Mouse (Mus musculus) kidney, adult 8-10 months (tissue): Measurements from ENCODE around the gene Trdmt1.

ENCODE experiments used
- DNase-seq, 2 experiments: peaks; one replicate each; pipeline ENCODE4 v3.0.0; 2022

Gene Trdmt1

GRCm38 (mm10) chr2:13556239-13556638, 11.8 kb upstream of the Trdmt1 start:
- no peak for DNase-seq

DNA sequence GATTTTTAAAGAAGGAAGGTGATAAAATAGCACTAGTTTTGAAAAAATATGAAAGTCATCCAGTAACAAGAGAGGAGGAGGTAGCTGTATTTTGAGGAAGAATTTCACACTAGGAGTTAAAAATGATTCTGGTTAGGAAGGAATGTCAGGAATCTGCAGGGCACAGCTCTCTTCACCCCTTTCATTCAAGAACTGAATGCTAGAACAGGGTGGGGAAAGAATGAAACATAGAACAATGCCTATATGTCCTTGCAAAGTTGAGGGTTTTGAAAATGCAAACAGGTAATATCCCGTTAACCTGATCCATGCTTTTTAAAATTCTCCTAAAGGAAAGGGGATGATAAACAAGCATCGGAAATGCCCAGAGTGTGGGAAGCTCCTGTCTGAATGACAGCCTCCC, 9.5 kb upstream of the Trdmt1 start:
- no peak for DNase-seq

DNA sequence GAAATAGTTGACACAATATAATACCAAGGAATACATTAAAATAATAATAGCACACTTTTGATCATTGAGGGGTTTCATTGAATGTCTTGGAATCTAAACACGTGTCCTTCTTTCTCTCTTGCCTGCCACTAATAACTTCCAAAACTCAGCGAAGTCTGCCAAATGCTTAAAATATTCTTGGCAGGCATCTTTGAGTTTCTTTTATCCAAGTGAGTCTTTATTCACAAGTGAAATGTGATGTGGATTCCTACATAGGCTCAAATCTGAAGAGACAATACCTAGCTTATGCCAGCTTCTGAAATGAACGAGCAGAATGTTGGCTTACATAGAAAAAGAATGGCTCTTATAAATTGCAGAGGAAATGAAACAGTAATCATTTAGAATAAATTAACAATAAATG, 4.3 kb upstream of the Trdmt1 start:
- DNase-seq: no peak

DNA sequence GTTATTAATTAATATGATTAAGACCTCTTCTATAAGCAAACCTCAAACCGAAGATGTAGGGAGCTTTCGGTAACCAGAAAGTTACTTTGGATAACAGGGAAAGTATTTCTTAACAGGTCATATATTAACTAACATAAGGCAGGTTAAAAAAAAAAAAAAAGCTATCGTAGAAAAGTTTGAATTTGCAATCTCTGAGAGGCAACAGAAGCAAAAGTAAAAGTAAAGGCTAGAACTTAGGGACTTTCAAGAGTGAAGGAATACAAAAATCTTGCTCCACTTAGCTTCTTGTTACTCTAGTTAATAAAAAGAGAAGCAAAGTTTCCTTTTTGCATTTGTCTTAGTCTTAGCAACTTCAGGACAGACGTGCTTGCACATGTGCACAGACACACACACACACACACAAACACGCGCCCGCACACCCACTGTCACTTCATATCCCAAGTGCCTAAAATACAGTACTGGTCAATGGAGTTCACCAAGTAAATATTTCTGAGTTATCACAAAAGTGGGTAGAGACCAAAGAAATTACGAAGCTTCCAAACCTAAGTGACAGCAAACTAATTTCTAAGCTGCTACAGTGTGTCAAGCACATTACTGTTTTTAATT, 846 bp downstream of the Trdmt1 start:
- peak in 1 of 2 experiments; percentile 12 for DNase-seq

GRCm38 (mm10) chr2:13539860-13540259, 4.6 kb downstream of the Trdmt1 start:
- DNase-seq: no peak

DNA sequence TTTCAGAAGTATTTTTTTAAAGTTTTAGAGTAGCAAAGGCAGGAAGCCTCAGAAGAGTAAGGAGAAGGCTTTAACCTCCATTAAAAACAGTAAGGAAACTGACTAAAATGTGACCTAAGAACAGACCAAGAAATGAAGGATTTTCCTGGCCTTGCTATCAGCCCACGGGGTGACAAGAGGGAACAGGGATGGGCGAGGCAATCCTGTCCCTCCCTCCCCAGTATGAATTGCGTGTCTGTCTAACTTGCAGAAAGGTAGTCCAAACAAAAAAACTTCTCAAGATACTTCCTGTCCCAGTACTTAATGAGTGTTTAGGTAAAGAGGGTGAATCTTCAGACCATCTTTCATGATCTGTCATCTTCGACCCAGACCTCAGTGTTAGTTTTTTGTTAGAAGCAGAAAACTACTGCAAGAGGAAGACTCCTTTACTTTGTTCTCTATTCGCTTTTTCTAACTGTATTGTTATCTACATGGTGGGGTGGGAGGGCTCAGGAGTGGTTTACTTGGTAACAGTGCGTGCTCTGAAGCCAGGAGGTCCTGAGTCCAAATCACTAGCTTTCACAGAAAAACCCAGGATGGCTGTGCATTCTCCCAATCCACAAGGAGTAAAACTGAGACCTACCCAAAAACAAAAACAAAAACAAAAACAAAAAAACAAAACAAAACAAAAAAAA, 5.6 kb downstream of the Trdmt1 start:
- no peak for DNase-seq

DNA sequence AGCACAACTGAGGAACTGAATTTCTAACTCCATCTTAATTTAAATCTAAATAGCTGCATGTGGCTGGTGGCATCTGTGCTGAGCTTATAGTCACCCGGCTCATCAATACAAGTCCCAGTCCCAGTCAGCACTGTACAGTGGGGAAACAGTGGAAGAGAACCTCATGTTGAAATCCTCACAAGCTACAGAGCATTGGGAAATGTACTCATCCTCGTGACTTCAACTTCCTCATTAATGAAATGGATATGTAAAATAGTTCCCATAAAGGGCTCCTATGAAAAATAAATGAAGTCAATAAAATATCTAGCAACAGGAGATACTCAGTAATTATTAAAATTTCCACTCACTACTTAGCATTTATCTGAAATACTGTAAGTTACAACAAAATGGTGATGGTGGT, 6.2 kb downstream of the Trdmt1 start:
- DNase-seq: no peak

DNA sequence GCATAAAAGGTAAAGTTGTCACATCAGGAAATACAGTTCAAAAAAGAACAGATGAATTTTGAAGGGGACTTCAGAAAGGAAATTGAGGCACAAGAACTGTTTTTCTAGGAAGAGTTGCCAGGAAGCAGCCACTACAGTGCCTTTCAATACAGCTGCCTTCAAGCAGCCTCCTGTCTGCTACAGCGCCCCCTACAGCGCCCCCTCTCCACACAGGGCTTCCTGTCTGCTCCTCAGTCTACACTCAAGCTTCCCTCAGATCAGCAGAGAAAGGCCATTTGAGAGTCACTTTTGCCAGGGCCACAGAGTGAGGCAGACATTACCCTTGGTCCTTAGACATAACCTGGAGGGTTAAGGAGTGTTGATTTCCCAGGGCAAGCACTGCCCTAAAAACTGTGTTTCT, 6.7 kb downstream of the Trdmt1 start:
- no peak for DNase-seq

- DNase-seq: no peak
Measured at GRCm38 (mm10) chr2:13536747-13537146, 7.7 kb downstream of the Trdmt1 start.

DNA sequence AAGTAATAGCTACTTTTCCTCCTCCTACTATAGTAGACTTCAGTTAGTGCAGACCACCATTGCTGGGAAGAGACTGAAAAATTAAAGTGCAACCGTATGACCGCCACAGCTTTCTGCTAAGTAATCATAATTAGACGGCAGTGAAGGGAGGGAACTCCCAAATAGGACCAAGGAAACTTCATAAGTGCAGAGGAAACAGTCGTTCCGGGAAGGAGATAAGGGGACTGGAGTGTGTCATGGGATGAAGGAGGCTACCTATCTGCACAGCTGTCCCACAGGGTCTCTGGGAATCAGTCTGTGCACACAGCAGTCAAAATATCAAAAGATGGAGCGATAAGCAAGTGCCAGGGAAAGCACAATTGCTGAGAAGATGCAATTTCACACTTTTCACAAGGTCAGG, 13.8 kb downstream of the Trdmt1 start:
- DNase-seq: no peak

- DNase-seq: no peak
Measured at GRCm38 (mm10) chr2:13529253-13529933, 15.1 kb downstream of the Trdmt1 start.

GRCm38 (mm10) chr2:13527531-13527930, 16.9 kb downstream of the Trdmt1 start:
- no peak for DNase-seq

- no peak for DNase-seq
Measured at GRCm38 (mm10) chr2:13527125-13527524, 17.3 kb downstream of the Trdmt1 start.

GRCm38 (mm10) chr2:13526205-13526604, 18.3 kb downstream of the Trdmt1 start:
- DNase-seq: no peak

GRCm38 (mm10) chr2:13523540-13524456, 20.7 kb downstream of the Trdmt1 start:
- peak; percentile 63 to 81 for DNase-seq

DNA sequence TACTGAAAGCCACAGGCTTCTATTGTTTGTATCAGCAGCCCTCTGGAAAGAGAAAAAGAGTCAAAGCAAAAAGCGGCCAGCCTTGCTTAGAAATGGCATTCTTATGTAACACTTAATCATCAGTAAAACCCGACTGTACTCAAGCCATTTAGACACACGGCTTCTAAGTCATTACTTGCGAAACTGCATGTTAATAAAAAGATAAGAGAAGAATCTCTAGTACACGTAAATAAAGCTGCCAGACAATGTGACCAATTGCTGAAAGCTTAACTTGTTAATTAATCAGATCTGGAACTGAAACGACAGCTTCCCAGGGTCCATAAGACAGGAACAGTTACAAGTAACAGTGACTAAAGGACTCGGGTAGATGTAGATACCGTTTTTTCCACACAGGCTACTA, 22.4 kb downstream of the Trdmt1 start:
- no peak for DNase-seq

- no peak for DNase-seq
Measured at GRCm38 (mm10) chr2:13514949-13515348, 29.5 kb downstream of the Trdmt1 start.

- DNase-seq: no peak
Measured at GRCm38 (mm10) chr2:13502717-13503116, 41.8 kb downstream of the Trdmt1 start.

- DNase-seq: no peak
Measured at GRCm38 (mm10) chr2:13501553-13501952, 42.9 kb downstream of the Trdmt1 start.

GRCm38 (mm10) chr2:13500298-13500999, 44.0 kb downstream of the Trdmt1 start:
- no peak for DNase-seq

GRCm38 (mm10) chr2:13499196-13499595, 45.3 kb downstream of the Trdmt1 start:
- DNase-seq: no peak

- no peak for DNase-seq
Measured at GRCm38 (mm10) chr2:13496087-13496486, 48.4 kb downstream of the Trdmt1 start.

DNA sequence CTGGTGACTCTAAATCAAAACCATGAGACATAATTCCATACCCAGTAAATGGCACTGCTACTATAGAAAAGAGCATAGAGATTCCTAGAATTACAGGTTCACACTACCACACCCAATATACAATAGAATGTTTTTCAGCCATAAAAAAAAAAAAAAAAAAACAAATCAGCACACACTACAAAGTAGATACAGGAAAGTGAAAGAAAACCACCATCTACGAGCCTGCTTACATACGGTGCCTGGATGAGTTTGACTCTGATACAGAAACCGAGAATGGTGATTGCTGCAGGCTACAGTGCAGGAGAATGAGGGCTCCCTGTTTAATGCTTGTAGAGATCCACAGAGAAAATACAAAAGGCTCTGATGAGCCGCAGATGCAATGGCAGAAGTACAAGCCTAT, 51.5 kb downstream of the Trdmt1 start:
- DNase-seq: no peak
